ENCODE assay signal across 10 mouse cellular contexts in genomic region chr3:27370125-27370524, GRCm38 (mm10). TPM values are rescaled to one million over a fixed set of nuclear protein-coding genes. Genes with fewer than 3 reads are reported as not detected.
DNase-seq lines count a peak whose midpoint lies in the region; ATAC-seq and TF ChIP-seq lines count a peak whose summit lies in the region.
"Had no signal": no experiment of that assay in that cellular context is flagged by ENCODE, and none has a peak within 500 bp of the region (broad histone marks: within the 10 kb centered on the region; RNA-seq: fewer than 3 reads in every experiment).

No protein-coding gene starts in this region.

- no peak overlapping the region for H3K4me3 ChIP-seq in heart, adult 2 months

- intact Hi-C loops in heart, postnatal 36 days (cut with DNase I): no loop called here
- intact Hi-C loops in heart, adult 2 months (cut with DNase I): no loop called here

- TF ChIP-seq CTCF in heart, adult 2 months (IDR thresholded peaks at IDR 0.05): no peak

- H3K4me1 ChIP-seq in heart, adult 2 months (ENCODE audit: control insufficient read depth, insufficient read depth, low read length): no peaks in the 10 kb centered on the region

- no peak for TF ChIP-seq EP300 in heart, adult 2 months (IDR thresholded peaks at IDR 0.05; ENCODE audit: insufficient read depth, low read depth, low read length)

- no peak overlapping the region for H3K9ac ChIP-seq in heart, adult 2 months (ENCODE audit: low read depth, low read length)

- H3K79me2 ChIP-seq in heart, adult 2 months (replicated peaks; ENCODE audit: control insufficient read depth, insufficient read depth, low read length): no peaks in the 10 kb centered on the region

- no peak overlapping the region for H3K27ac ChIP-seq in heart, adult 2 months

- 5% methylated on average over 10 of the region's 10 CpGs for WGBS in heart, adult 2 months

- peak; percentile 1 to 24 for DNase-seq in heart, postnatal 36 days
- no peak for DNase-seq in heart, adult 2 months
- DNase-seq in Muller cell, postnatal 12 days (ENCODE audit: inconsistent ontology term): peak; percentile 48
- peak; percentile 71 for DNase-seq in heart, postnatal 4 days
- peak; percentile 59 for DNase-seq in lung, postnatal 14 days
- peak; percentile 41 for DNase-seq in thymus, postnatal 25 days
- no peak for DNase-seq in left cerebral cortex, adult 18-20 months (ENCODE audit: low spot score in 2 of 2)

- no peak for TF ChIP-seq POLR2A in heart, adult 2 months (IDR thresholded peaks at IDR 0.05; ENCODE audit: insufficient read depth, low read depth, low read length)

- H3K36me3 ChIP-seq in heart, adult 2 months (ENCODE audit: control insufficient read depth, insufficient read depth, low read length): no peaks in the 10 kb centered on the region

- H3K27me3 ChIP-seq in heart, adult 2 months (ENCODE audit: control insufficient read depth, insufficient read depth, low read length): peaks cover 7% of the 10 kb centered on the region

- ATAC-seq in frontal cortex, adult (ENCODE audit: low TSS enrichment): no peak

RNA-seq across cellular contexts. Expression of gene Ghsr, which starts 1.0 kb away (rescaled TPM):
- total RNA-seq in heart, postnatal 36 days (2021): not detected
- total RNA-seq in heart, adult 2 months (2021): not detected
- polyA plus RNA-seq in heart, adult 2 months (2012; rRNA removed): not detected in 2 replicates
- total RNA-seq in heart, postnatal 4 days (2021): not detected
- total RNA-seq in left cerebral cortex, adult 18-20 months (2021): under 1 TPM; 0.12 to 0.14 TPM
- total RNA-seq: neutrophil, adult 5-6 weeks had no signal
- polyA plus RNA-seq: heart, embryonic 14.5 days had no signal

RNA-seq across cellular contexts. Expression of gene Tnfsf10, which starts 53.3 kb away (rescaled TPM):
- 10 to 100 TPM in 1 of 2 experiments, 1 to 10 TPM in 1; 8.3 to 12.6 TPM for total RNA-seq in heart, postnatal 36 days (2021)
- total RNA-seq in heart, adult 2 months (2021): 10 to 100 TPM in 1 of 2 experiments, 1 to 10 TPM in 1; 6.3 to 10.4 TPM
- polyA plus RNA-seq in heart, adult 2 months (2012; rRNA removed): 4.2 and 8.5 TPM in 2 replicates
- total RNA-seq in heart, postnatal 4 days (2021): 1 to 10 TPM; 5.5 to 7.1 TPM
- 1 to 10 TPM in 1 of 2 experiments, under 1 TPM in 1; 1.00 to 2.2 TPM for total RNA-seq in left cerebral cortex, adult 18-20 months (2021)

Comparison
In these comparisons a context has a peak if more than half of its experiments do, and no peak if none do; other contexts are left out.
1. DNase-seq: peak in heart, postnatal 36 days (2 of 2), Muller cell, postnatal 12 days (single experiment), heart, postnatal 4 days (single experiment), lung, postnatal 14 days (single experiment) and thymus, postnatal 25 days (single experiment); none in heart, adult 2 months (0 of 2) and left cerebral cortex, adult 18-20 months (0 of 2).